Comparison of ENCODE assay signal across 22 mouse cellular contexts in genomic region chr10:69892162-69892561, GRCm38 (mm10).
DNase-seq lines count a peak whose midpoint lies in the region; ATAC-seq and TF ChIP-seq lines count a peak whose summit lies in the region.
"Had no signal": no experiment of that assay in that cellular context is flagged by ENCODE, and none has a peak within 500 bp of the region (broad histone marks: within the 10 kb centered on the region; RNA-seq: fewer than 3 reads in every experiment).

No protein-coding gene starts in this region.

- TF ChIP-seq POLR2A in cerebellum, adult 2 months (IDR thresholded peaks at IDR 0.05; ENCODE audit: borderline replicate concordance, insufficient read depth, low read length) = no peak

- no peak for TF ChIP-seq CTCF in cerebellum, adult 2 months (IDR thresholded peaks at IDR 0.05; ENCODE audit: borderline replicate concordance, insufficient read depth, low read depth, low read length)

- H3K27me3 ChIP-seq in cerebellum, adult 2 months (ENCODE audit: control insufficient read depth, insufficient read depth, low read length) = no peaks in the 10 kb centered on the region
- no peaks in the 10 kb centered on the region for H3K27me3 ChIP-seq in midbrain, embryonic 11.5 days (ENCODE audit: control insufficient read depth, insufficient read depth, low read length)
- H3K27me3 ChIP-seq in midbrain, embryonic 13.5 days = no peaks in the 10 kb centered on the region
- H3K27me3 ChIP-seq: embryonic facial prominence, embryonic 15.5 days; heart, embryonic 15.5 days; hindbrain, embryonic 13.5 days; intestine, embryonic 15.5 days had no signal

- H3K4me1 ChIP-seq in cerebellum, adult 2 months (ENCODE audit: control insufficient read depth, insufficient read depth, low read length) = peaks cover 8% of the 10 kb centered on the region
- H3K4me1 ChIP-seq in midbrain, embryonic 11.5 days (ENCODE audit: control insufficient read depth, insufficient read depth, low read length) = no peaks in the 10 kb centered on the region
- H3K4me1 ChIP-seq in midbrain, embryonic 13.5 days (replicated peaks) = no peaks in the 10 kb centered on the region
- H3K4me1 ChIP-seq: embryonic facial prominence, embryonic 15.5 days; intestine, embryonic 15.5 days had no signal

- WGBS in cerebellum, adult 2 months = 44% methylated on average over 18 of the region's 18 CpGs
- 95% methylated on average over 18 of the region's 18 CpGs for WGBS in midbrain, embryonic 11.5 days
- 94% methylated on average over 18 of the region's 18 CpGs for WGBS in midbrain, embryonic 13.5 days

- no peak overlapping the region for H3K9ac ChIP-seq in midbrain, embryonic 11.5 days (ENCODE audit: low read length)
- no peak overlapping the region for H3K9ac ChIP-seq in midbrain, embryonic 13.5 days (replicated peaks)
- H3K9ac ChIP-seq: embryonic facial prominence, embryonic 15.5 days; heart, embryonic 15.5 days; hindbrain, embryonic 13.5 days; intestine, embryonic 15.5 days had no signal

- ATAC-seq in midbrain, embryonic 11.5 days (ENCODE audit: low FRiP score) = no peak
- no peak for ATAC-seq in midbrain, embryonic 13.5 days
- ATAC-seq: forebrain, embryonic 14.5 days; intestine, embryonic 15.5 days had no signal

- H3K27ac ChIP-seq in cerebellum, adult 2 months (ENCODE audit: insufficient read depth, low read length) = no peak overlapping the region
- H3K27ac ChIP-seq in midbrain, embryonic 11.5 days (ENCODE audit: low read depth, low read length) = no peak overlapping the region
- no peak overlapping the region for H3K27ac ChIP-seq in midbrain, embryonic 13.5 days
- H3K27ac ChIP-seq: embryonic facial prominence, embryonic 15.5 days; forebrain, embryonic 10.5 days; heart, embryonic 15.5 days; hindbrain, embryonic 13.5 days; intestine, embryonic 15.5 days had no signal

- no peak overlapping the region for H3K4me3 ChIP-seq in cerebellum, adult 2 months (replicated peaks; ENCODE audit: insufficient read depth, low read depth, low read length)
- no peak overlapping the region for H3K4me3 ChIP-seq in midbrain, embryonic 11.5 days (ENCODE audit: low read depth, low read length)
- no peak overlapping the region for H3K4me3 ChIP-seq in midbrain, embryonic 13.5 days (replicated peaks)
- H3K4me3 ChIP-seq: embryonic facial prominence, embryonic 15.5 days; erythroblast, embryonic 14.5 days; forebrain, embryonic 10.5 days; heart, embryonic 15.5 days; hindbrain, embryonic 13.5 days; intestine, embryonic 15.5 days had no signal

- DNase-seq in cerebellum, adult 2 months = peak; percentile 48 to 65
- DNase-seq in cerebellum, postnatal 4 days (ENCODE audit: low spot score in 2 of 2) = no peak
- DNase-seq in midbrain, embryonic 11.5 days (ENCODE audit: low spot score, missing footprints) = peak; percentile 72
- DNase-seq in cerebellum, postnatal 10 days = peak; percentile 44 to 62
- peak; percentile 31 to 40 for DNase-seq in cerebellum, postnatal 36 days
- DNase-seq in spleen, postnatal 4 days (ENCODE audit: low spot score in 2 of 2) = no peak
- DNase-seq: adrenal gland, adult 2 months; adrenal gland, postnatal 25 days; embryo, embryonic 11 days; gastrocnemius, postnatal 36 days; heart, adult 18-20 months; heart, postnatal 14 days; kidney, adult 18-20 months had no signal

- H3K9me3 ChIP-seq in midbrain, embryonic 11.5 days (ENCODE audit: control insufficient read depth, low read length) = no peaks in the 10 kb centered on the region
- no peaks in the 10 kb centered on the region for H3K9me3 ChIP-seq in midbrain, embryonic 13.5 days
- H3K9me3 ChIP-seq: embryonic facial prominence, embryonic 15.5 days; forebrain, embryonic 10.5 days; heart, embryonic 15.5 days; hindbrain, embryonic 13.5 days; intestine, embryonic 15.5 days had no signal

- H3K36me3 ChIP-seq in midbrain, embryonic 11.5 days (ENCODE audit: control insufficient read depth, insufficient read depth, low read length) = no peaks in the 10 kb centered on the region
- H3K36me3 ChIP-seq in midbrain, embryonic 13.5 days = peaks cover 40% of the 10 kb centered on the region
- H3K36me3 ChIP-seq: forebrain, embryonic 10.5 days; intestine, embryonic 15.5 days had no signal

- H3K4me2 ChIP-seq in midbrain, embryonic 11.5 days = no peak overlapping the region
- H3K4me2 ChIP-seq in midbrain, embryonic 13.5 days (replicated peaks) = no peak overlapping the region
- H3K4me2 ChIP-seq: embryonic facial prominence, embryonic 15.5 days; heart, embryonic 11.5 days; heart, embryonic 15.5 days; hindbrain, embryonic 13.5 days; intestine, embryonic 15.5 days had no signal

Comparison
In these comparisons a context has a peak if more than half of its experiments do, and no peak if none do; other contexts are left out.
1. DNase-seq: peak in cerebellum, adult 2 months (2 of 2), midbrain, embryonic 11.5 days (single experiment), cerebellum, postnatal 10 days (2 of 2) and cerebellum, postnatal 36 days (2 of 2); none in cerebellum, postnatal 4 days (0 of 2) and spleen, postnatal 4 days (0 of 2).